Mouse (Mus musculus): ENCODE data around the gene Smim23. TPM values are rescaled to one million over a fixed set of nuclear protein-coding genes. Genes with fewer than 3 reads are reported as not detected.
A peak's percentile ranks its signal among the peaks of the same experiment; 100 is the strongest.

Gene Smim23
- polyA plus RNA-seq (2014; fragmentation: Nextera tagmentation; extraction: Ambion mirVana): not detected in 2 replicates

DNA sequence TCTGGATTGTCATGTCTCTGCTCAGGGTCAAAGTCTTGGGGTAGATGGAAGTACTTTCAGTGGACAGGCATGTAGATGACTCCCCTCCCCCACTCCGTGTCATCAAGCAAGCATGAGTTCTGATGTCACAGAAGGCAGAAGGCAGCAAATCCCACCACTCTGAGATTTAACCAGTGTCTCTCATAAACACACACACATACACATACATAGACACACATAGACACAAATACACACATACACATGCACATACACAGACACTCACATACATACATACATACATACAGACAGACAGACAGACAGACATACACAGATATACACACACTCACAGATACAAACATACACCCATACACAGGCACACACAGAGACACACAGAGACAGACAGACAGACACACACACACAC lies at the start of gene Smim23:
TSS of gene Smim23 (minus strand) at position 101 of the 400 bp plus-strand sequence.
- Histone ChIP-seq H3K4me2 (replicated peaks; ENCODE audit: low read depth, low read length) (no peak within 1 kb of the TSS), H3K9me3 (ENCODE audit: control insufficient read depth, low read length) (no peaks in the 10 kb centered on the region), H3K27me3 (ENCODE audit: control insufficient read depth, insufficient read depth, low read length) (no peaks in the 10 kb centered on the region), H3K9ac (ENCODE audit: low read depth, low read length) (no peak within 1 kb of the TSS), H3K27ac (ENCODE audit: low read depth, low read length) (no peak within 1 kb of the TSS), H3K4me3 (ENCODE audit: low read depth, low read length) (no peak within 1 kb of the TSS), H3K36me3 (ENCODE audit: control insufficient read depth, insufficient read depth, low read length) (no peaks in the 10 kb centered on the region), H3K4me1 (replicated peaks; ENCODE audit: control insufficient read depth, insufficient read depth, low read length) (no peaks in the 10 kb centered on the region)
- 96% methylated on average over 1 of the region's 1 CpGs for WGBS
- no peak for ATAC-seq (ENCODE audit: low FRiP score)
- DNase-seq (ENCODE audit: low spot score): no peak

DNA sequence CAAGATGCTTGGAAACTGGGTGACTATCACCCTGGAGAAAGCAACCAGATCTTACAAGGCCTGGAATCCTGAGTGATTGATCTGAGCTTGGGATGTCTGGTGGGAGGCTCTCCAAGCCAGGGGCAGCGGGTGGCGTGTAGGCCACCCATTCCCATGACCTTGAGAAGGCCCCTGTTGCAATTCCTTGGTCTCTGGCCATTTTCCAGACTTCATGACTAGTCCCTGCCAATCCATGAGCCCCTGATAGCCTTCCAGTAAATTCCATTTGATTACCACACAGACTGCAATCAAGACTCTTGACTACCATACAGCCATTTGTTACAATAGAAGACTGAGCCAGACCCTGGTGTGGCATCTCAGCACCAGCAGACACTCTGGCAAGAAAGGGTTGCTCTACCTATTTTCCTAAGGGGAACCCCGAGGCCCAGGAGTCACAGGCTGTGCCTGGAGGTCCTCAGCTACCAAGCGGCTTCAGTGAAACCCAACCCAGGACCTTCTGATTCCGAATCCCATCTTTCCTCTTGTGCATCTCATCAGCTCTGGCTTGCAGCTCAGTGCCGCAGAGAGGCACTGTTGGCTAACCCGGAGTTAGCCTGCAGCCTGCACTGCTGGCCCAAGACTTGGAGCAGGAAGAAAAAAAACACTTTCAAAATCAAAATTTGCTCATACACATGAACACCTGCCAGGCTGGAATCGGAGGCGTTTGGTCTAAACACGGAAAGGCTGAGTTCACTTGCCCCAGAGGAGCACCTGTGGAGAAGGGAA lies 44.4 kb upstream of the Smim23 start:
- H3K4me3 ChIP-seq (ENCODE audit: low read depth, low read length): no peak overlapping the region
- no peak overlapping the region for H3K9ac ChIP-seq (ENCODE audit: low read depth, low read length)
- H3K4me1 ChIP-seq (replicated peaks; ENCODE audit: control insufficient read depth, insufficient read depth, low read length): no peaks in the 10 kb centered on the region
- 86% methylated on average over 10 of the region's 10 CpGs for WGBS
- H3K27me3 ChIP-seq (ENCODE audit: control insufficient read depth, insufficient read depth, low read length): no peaks in the 10 kb centered on the region
- ATAC-seq (ENCODE audit: low FRiP score) (no peak), DNase-seq (ENCODE audit: low spot score) (no peak)
- no peak overlapping the region for H3K27ac ChIP-seq (ENCODE audit: low read depth, low read length)
- no peak overlapping the region for H3K4me2 ChIP-seq (replicated peaks; ENCODE audit: low read depth, low read length)
- no peaks in the 10 kb centered on the region for H3K9me3 ChIP-seq (ENCODE audit: control insufficient read depth, low read length)
- no peaks in the 10 kb centered on the region for H3K36me3 ChIP-seq (ENCODE audit: control insufficient read depth, insufficient read depth, low read length)

DNA sequence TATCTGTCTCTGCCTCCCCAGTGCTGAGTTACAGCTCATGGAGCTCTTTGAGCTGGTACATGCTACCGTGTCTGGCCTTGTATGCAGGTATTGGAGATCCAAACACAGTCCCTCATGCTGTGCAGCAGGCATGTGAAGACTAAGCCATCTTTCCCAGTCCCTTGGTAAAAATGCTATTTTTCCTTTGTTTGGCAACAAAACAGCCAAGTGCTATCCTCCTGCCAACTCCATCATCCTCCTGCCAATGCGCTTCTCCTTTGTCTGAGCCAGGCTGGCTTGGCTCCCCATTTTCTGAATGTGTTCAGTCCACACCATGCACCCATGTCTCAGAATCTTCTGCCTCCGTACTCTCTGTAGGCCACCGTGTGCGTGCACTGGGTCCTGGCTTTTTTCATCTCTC lies 40.2 kb upstream of the Smim23 start:
- no peak overlapping the region for H3K27ac ChIP-seq (ENCODE audit: low read depth, low read length)
- H3K4me2 ChIP-seq (replicated peaks; ENCODE audit: low read depth, low read length): no peak overlapping the region
- ATAC-seq (ENCODE audit: low FRiP score) (no peak), DNase-seq (ENCODE audit: low spot score) (no peak)
- 93% methylated on average over 5 of the region's 5 CpGs for WGBS
- no peak overlapping the region for H3K4me3 ChIP-seq (ENCODE audit: low read depth, low read length)
- no peak overlapping the region for H3K9ac ChIP-seq (ENCODE audit: low read depth, low read length)
- no peaks in the 10 kb centered on the region for H3K36me3 ChIP-seq (ENCODE audit: control insufficient read depth, insufficient read depth, low read length)
- no peaks in the 10 kb centered on the region for H3K4me1 ChIP-seq (replicated peaks; ENCODE audit: control insufficient read depth, insufficient read depth, low read length)
- no peaks in the 10 kb centered on the region for H3K9me3 ChIP-seq (ENCODE audit: control insufficient read depth, low read length)
- H3K27me3 ChIP-seq (ENCODE audit: control insufficient read depth, insufficient read depth, low read length): no peaks in the 10 kb centered on the region

DNA sequence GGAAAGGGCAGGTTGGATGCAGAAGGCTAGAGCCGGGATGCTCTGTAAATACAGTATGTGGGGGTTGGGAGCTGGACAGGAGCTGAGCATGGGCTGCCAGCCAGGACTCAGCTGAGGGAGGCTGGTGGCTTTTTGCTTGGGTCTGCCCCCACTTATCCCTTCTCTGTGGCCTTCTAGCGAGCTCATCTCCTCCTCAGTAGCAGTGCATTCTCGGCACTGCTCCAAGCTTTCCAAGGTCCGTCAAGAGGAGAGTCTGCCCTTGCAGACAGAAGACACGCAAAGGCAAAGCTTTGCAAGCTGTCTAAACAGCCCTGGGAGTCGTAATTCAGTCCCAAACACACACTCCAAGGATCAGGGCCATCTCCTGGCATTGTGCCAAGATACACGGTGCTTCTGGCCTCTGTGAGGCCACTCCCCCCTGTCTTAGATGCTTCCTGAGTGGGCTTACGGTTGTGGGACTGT lies 33.0 kb upstream of the Smim23 start:
- no peak overlapping the region for H3K9ac ChIP-seq (ENCODE audit: low read depth, low read length)
- no peaks in the 10 kb centered on the region for H3K9me3 ChIP-seq (ENCODE audit: control insufficient read depth, low read length)
- 51% methylated on average over 8 of the region's 8 CpGs for WGBS
- H3K4me1 ChIP-seq (replicated peaks; ENCODE audit: control insufficient read depth, insufficient read depth, low read length): no peaks in the 10 kb centered on the region
- H3K4me2 ChIP-seq (replicated peaks; ENCODE audit: low read depth, low read length): no peak overlapping the region
- DNase-seq (ENCODE audit: low spot score): peak; percentile 28
- H3K27ac ChIP-seq (ENCODE audit: low read depth, low read length): no peak overlapping the region
- no peak for ATAC-seq (ENCODE audit: low FRiP score)
- no peaks in the 10 kb centered on the region for H3K27me3 ChIP-seq (ENCODE audit: control insufficient read depth, insufficient read depth, low read length)
- no peaks in the 10 kb centered on the region for H3K36me3 ChIP-seq (ENCODE audit: control insufficient read depth, insufficient read depth, low read length)
- H3K4me3 ChIP-seq (ENCODE audit: low read depth, low read length): no peak overlapping the region

DNA sequence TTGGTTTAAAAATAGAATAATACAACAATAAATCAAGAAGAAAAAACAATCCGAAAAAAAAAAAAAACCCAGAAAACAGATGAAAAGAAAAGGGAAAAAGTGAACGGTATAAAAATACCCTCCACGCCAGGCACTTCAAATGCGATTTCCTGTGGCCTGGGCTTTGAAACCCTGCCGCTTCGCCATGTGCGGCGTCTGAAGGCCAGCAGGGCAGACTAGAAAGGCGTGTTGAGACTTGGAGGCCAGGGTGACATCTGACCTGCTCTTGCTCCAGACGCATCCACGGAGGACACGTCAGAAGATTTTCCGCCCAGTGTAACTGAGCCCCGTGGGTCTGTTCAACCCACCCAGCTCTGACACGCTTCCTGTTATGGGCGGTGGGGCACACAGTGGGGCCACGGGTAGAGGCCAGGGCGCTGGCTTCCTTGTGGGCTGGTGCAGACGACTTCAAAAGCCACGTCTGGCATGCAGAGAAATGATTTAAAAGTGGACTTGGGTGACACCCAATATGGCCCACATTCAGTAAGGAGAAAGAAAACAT lies 22.3 kb upstream of the Smim23 start:
- Histone ChIP-seq H3K27me3 (ENCODE audit: control insufficient read depth, insufficient read depth, low read length) (no peaks in the 10 kb centered on the region), H3K36me3 (ENCODE audit: control insufficient read depth, insufficient read depth, low read length) (no peaks in the 10 kb centered on the region), H3K27ac (ENCODE audit: low read depth, low read length) (no peak overlapping the region), H3K9ac (ENCODE audit: low read depth, low read length) (no peak overlapping the region), H3K4me3 (ENCODE audit: low read depth, low read length) (no peak overlapping the region), H3K9me3 (ENCODE audit: control insufficient read depth, low read length) (no peaks in the 10 kb centered on the region), H3K4me1 (replicated peaks; ENCODE audit: control insufficient read depth, insufficient read depth, low read length) (no peaks in the 10 kb centered on the region), H3K4me2 (replicated peaks; ENCODE audit: low read depth, low read length) (no peak overlapping the region)
- DNase-seq (ENCODE audit: low spot score) (no peak), ATAC-seq (ENCODE audit: low FRiP score) (no peak)
- 60% methylated on average over 20 of the region's 20 CpGs for WGBS

DNA sequence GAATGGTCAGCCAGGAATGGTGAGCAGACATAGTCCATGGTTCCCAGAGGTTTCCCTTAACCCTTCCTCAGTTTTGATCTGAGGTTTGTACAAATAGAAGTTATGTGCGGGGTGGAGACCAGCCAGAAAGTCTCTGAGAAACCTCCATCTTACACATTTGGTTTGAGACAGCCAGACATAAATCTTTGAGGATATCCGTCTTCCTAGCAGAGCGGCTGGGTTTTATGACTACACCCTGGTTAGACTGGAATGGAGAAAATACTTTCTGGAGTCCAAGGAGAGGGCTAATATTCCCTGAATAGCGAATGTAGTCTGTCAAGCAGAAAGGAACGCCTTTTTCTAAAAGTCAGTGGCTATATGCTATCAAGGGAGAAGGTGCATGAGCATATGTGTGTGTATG lies 16.8 kb upstream of the Smim23 start:
- Histone ChIP-seq H3K4me1 (replicated peaks; ENCODE audit: control insufficient read depth, insufficient read depth, low read length) (no peaks in the 10 kb centered on the region), H3K36me3 (ENCODE audit: control insufficient read depth, insufficient read depth, low read length) (no peaks in the 10 kb centered on the region), H3K4me3 (ENCODE audit: low read depth, low read length) (no peak overlapping the region), H3K9me3 (ENCODE audit: control insufficient read depth, low read length) (no peaks in the 10 kb centered on the region), H3K9ac (ENCODE audit: low read depth, low read length) (no peak overlapping the region), H3K27me3 (ENCODE audit: control insufficient read depth, insufficient read depth, low read length) (no peaks in the 10 kb centered on the region), H3K4me2 (replicated peaks; ENCODE audit: low read depth, low read length) (no peak overlapping the region), H3K27ac (ENCODE audit: low read depth, low read length) (no peak overlapping the region)
- WGBS: 90% methylated on average over 5 of the region's 5 CpGs
- ATAC-seq (ENCODE audit: low FRiP score) (no peak), DNase-seq (ENCODE audit: low spot score) (no peak)

DNA sequence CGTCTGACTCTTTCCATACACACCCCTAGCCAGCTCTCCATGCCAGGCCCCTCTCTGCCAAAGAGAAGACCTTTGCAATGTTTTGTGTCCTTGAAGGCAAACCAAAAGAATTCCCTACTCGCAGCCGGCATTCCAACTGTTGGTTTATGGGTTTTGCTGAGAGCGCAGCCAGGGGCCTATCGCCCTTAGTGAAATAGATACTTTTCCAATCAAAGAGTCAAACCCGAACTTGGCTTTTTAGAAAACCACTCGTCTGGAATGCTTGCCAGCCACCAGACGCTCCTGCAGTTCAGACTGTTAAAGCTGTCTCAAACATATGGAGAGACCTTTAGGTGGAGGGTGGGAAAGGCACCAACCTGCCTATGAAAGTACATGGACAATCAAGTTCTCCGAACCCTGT lies 15.9 kb upstream of the Smim23 start:
- no peak overlapping the region for H3K27ac ChIP-seq (ENCODE audit: low read depth, low read length)
- no peak overlapping the region for H3K4me3 ChIP-seq (ENCODE audit: low read depth, low read length)
- H3K9me3 ChIP-seq (ENCODE audit: control insufficient read depth, low read length): no peaks in the 10 kb centered on the region
- no peaks in the 10 kb centered on the region for H3K4me1 ChIP-seq (replicated peaks; ENCODE audit: control insufficient read depth, insufficient read depth, low read length)
- no peak overlapping the region for H3K9ac ChIP-seq (ENCODE audit: low read depth, low read length)
- H3K27me3 ChIP-seq (ENCODE audit: control insufficient read depth, insufficient read depth, low read length): no peaks in the 10 kb centered on the region
- WGBS: 81% methylated on average over 9 of the region's 9 CpGs
- ATAC-seq (ENCODE audit: low FRiP score) (no peak), DNase-seq (ENCODE audit: low spot score) (no peak)
- no peaks in the 10 kb centered on the region for H3K36me3 ChIP-seq (ENCODE audit: control insufficient read depth, insufficient read depth, low read length)
- H3K4me2 ChIP-seq (replicated peaks; ENCODE audit: low read depth, low read length): no peak overlapping the region

DNA sequence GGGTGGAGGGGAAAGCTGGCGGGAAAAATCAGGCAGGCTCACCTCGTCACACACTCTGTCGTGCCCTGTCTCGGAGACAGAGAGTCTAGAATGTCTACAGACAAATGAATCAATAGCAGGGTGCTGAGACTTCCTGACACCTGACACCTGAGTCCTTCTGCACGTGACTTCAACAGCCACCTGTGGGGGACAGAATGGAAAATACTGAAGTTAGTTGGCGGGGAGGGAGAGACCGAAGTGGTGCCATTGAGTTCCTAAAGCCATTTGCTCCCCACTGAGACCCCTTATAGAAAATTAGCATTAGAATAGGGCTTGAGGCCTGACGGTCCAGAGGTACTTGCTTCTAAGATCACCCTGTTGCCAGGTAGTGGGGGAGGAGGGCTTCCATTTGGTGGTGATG lies 10.6 kb upstream of the Smim23 start:
- ATAC-seq (ENCODE audit: low FRiP score) (no peak), DNase-seq (ENCODE audit: low spot score) (no peak)
- Histone ChIP-seq H3K4me1 (replicated peaks; ENCODE audit: control insufficient read depth, insufficient read depth, low read length) (no peaks in the 10 kb centered on the region), H3K4me3 (ENCODE audit: low read depth, low read length) (no peak overlapping the region), H3K36me3 (ENCODE audit: control insufficient read depth, insufficient read depth, low read length) (no peaks in the 10 kb centered on the region), H3K4me2 (replicated peaks; ENCODE audit: low read depth, low read length) (no peak overlapping the region), H3K27me3 (ENCODE audit: control insufficient read depth, insufficient read depth, low read length) (no peaks in the 10 kb centered on the region), H3K27ac (ENCODE audit: low read depth, low read length) (no peak overlapping the region), H3K9ac (ENCODE audit: low read depth, low read length) (no peak overlapping the region), H3K9me3 (ENCODE audit: control insufficient read depth, low read length) (no peaks in the 10 kb centered on the region)
- WGBS: 17% methylated on average over 8 of the region's 8 CpGs

DNA sequence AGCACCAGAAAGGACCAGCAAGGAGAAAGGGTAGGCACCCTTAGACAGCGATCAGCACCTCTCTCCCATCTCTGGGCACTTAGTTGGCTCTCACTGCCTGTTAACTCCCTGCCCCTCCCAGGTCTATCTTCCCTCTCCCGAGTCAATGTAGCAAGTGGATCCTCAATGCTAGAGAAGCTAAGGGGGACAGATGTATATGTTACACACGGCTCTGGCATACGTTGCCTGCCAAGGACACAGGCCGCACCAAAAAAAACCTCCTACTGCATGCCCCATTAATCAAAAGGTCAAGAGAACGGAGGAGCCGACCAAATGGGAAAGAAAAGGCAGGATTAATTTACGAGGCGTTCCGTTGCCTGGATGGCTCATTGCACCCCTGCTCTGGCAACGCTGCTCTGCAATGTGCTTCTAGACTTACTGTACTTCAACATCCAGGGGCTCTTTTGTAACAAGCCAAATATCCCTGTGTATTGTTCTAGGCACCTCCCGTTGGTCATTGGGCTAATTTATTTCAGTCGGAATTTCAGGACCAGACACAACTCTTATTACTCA lies 10.0 kb upstream of the Smim23 start:
- H3K27me3 ChIP-seq (ENCODE audit: control insufficient read depth, insufficient read depth, low read length): no peaks in the 10 kb centered on the region
- no peak overlapping the region for H3K4me2 ChIP-seq (replicated peaks; ENCODE audit: low read depth, low read length)
- H3K9me3 ChIP-seq (ENCODE audit: control insufficient read depth, low read length): no peaks in the 10 kb centered on the region
- no peak overlapping the region for H3K27ac ChIP-seq (ENCODE audit: low read depth, low read length)
- H3K36me3 ChIP-seq (ENCODE audit: control insufficient read depth, insufficient read depth, low read length): no peaks in the 10 kb centered on the region
- ATAC-seq (ENCODE audit: low FRiP score) (no peak), DNase-seq (ENCODE audit: low spot score) (peak; percentile 9)
- no peak overlapping the region for H3K9ac ChIP-seq (ENCODE audit: low read depth, low read length)
- H3K4me1 ChIP-seq (replicated peaks; ENCODE audit: control insufficient read depth, insufficient read depth, low read length): no peaks in the 10 kb centered on the region
- no peak overlapping the region for H3K4me3 ChIP-seq (ENCODE audit: low read depth, low read length)
- 31% methylated on average over 13 of the region's 13 CpGs for WGBS
